In the genomic region with DNA sequence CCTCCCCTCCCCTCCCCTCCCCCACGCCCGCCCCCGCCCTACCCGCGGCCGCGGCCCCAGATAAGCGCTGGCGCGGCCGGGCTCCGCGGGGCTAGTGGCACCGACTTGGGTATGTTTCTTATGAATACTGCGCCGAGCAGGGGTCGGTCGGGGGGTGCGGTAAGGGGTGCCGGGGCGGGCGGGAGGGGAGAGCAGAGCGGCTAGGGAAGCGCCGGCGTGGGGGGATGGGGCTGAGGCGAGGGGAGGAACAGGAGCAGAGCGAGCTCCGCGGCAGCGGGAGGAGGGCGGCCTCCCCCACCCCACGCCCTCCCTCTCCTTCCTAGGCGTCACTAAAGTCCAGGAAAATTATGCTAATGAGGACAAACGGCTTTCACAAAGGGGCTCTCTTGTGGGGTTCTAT, we compare ENCODE assay signal across 9 mouse cellular contexts. TPM values are rescaled to one million over a fixed set of nuclear protein-coding genes. Genes with fewer than 3 reads are reported as not detected.
A peak's percentile ranks its signal among the peaks of the same experiment; 100 is the strongest.
DNase-seq lines count a peak whose midpoint lies in the region; ATAC-seq and TF ChIP-seq lines count a peak whose summit lies in the region.
"Had no signal": no experiment of that assay in that cellular context is flagged by ENCODE, and none has a peak within 500 bp of the region (broad histone marks: within the 10 kb centered on the region; RNA-seq: fewer than 3 reads in every experiment).

No protein-coding gene starts in this region.

- H3K27me3 ChIP-seq in lung, embryonic 14.5 days (ENCODE audit: insufficient read depth, low read length): peaks cover 31% of the 10 kb centered on the region
- H3K27me3 ChIP-seq in hindbrain, embryonic 12.5 days: peaks cover 95% of the 10 kb centered on the region
- peaks cover 65% of the 10 kb centered on the region for H3K27me3 ChIP-seq in limb, embryonic 14.5 days (ENCODE audit: control insufficient read depth, insufficient read depth, low read length)
- H3K27me3 ChIP-seq in stomach, embryonic 14.5 days (ENCODE audit: control insufficient read depth, insufficient read depth, low read length): no peaks in the 10 kb centered on the region
- peaks cover 88% of the 10 kb centered on the region for H3K27me3 ChIP-seq in forebrain, embryonic 16.5 days (replicated peaks; ENCODE audit: control insufficient read depth, insufficient read depth, low read length)

- peak; percentile 47 for ATAC-seq in lung, embryonic 14.5 days (ENCODE audit: insufficient read depth)
- ATAC-seq in hindbrain, embryonic 12.5 days (ENCODE audit: low FRiP score): peak; percentile 47
- no peak for ATAC-seq in limb, embryonic 14.5 days (ENCODE audit: low FRiP score, low read depth)
- ATAC-seq in stomach, embryonic 14.5 days (ENCODE audit: insufficient number of reproducible peaks, insufficient read depth, low FRiP score, low read depth): peak; percentile 30; the same call in 1 of the 2 replicates
- no peak for ATAC-seq in forebrain, embryonic 16.5 days
- ATAC-seq: midbrain, embryonic 13.5 days had no signal

- H3K4me3 ChIP-seq in lung, embryonic 14.5 days (ENCODE audit: low read depth, low read length): peak overlapping the region; percentile 63
- H3K4me3 ChIP-seq in hindbrain, embryonic 12.5 days: peak overlapping the region; percentile 55
- peak overlapping the region; percentile 40 for H3K4me3 ChIP-seq in limb, embryonic 14.5 days (replicated peaks; ENCODE audit: low read length)
- H3K4me3 ChIP-seq in stomach, embryonic 14.5 days (ENCODE audit: low read depth, low read length): peak overlapping the region; percentile 63
- H3K4me3 ChIP-seq in forebrain, embryonic 16.5 days (replicated peaks; ENCODE audit: low read length): no peak overlapping the region
- H3K4me3 ChIP-seq: midbrain, embryonic 13.5 days had no signal

- no peak for TF ChIP-seq CTCF in lung, embryonic 14.5 days (IDR thresholded peaks at IDR 0.05; ENCODE audit: low read depth)

- 0 out of 2 replicates have a peak, but pooled peaks cover 2% of the 10 kb centered on the region for H3K36me3 ChIP-seq in lung, embryonic 14.5 days (ENCODE audit: insufficient read depth)
- H3K36me3 ChIP-seq in hindbrain, embryonic 12.5 days: no peaks in the 10 kb centered on the region
- H3K36me3 ChIP-seq in limb, embryonic 14.5 days (ENCODE audit: control insufficient read depth, insufficient read depth, low read length): peaks cover 10% of the 10 kb centered on the region
- peaks cover 2% of the 10 kb centered on the region for H3K36me3 ChIP-seq in stomach, embryonic 14.5 days (ENCODE audit: control insufficient read depth, insufficient read depth, low read length)
- no peaks in the 10 kb centered on the region for H3K36me3 ChIP-seq in forebrain, embryonic 16.5 days (ENCODE audit: control insufficient read depth, insufficient read depth)
- H3K36me3 ChIP-seq: midbrain, embryonic 13.5 days had no signal

- H3K9ac ChIP-seq in lung, embryonic 14.5 days: peak overlapping the region; percentile 98
- H3K9ac ChIP-seq in hindbrain, embryonic 12.5 days: peak overlapping the region; percentile 89
- peak overlapping the region; percentile 49 for H3K9ac ChIP-seq in limb, embryonic 14.5 days (ENCODE audit: low read depth, low read length, severe bottlenecking)
- H3K9ac ChIP-seq in stomach, embryonic 14.5 days (replicated peaks; ENCODE audit: low read depth, low read length): peak overlapping the region; percentile 79
- H3K9ac ChIP-seq in forebrain, embryonic 16.5 days (replicated peaks; ENCODE audit: low read depth, low read length): no peak overlapping the region
- H3K9ac ChIP-seq: midbrain, embryonic 13.5 days had no signal

- H3K9me3 ChIP-seq in lung, embryonic 14.5 days (ENCODE audit: low read depth, low read length): no peaks in the 10 kb centered on the region
- no peaks in the 10 kb centered on the region for H3K9me3 ChIP-seq in hindbrain, embryonic 12.5 days (replicated peaks)
- no peaks in the 10 kb centered on the region for H3K9me3 ChIP-seq in limb, embryonic 14.5 days (ENCODE audit: control insufficient read depth, low read length)
- no peaks in the 10 kb centered on the region for H3K9me3 ChIP-seq in stomach, embryonic 14.5 days (ENCODE audit: control insufficient read depth, low read depth, low read length)
- no peaks in the 10 kb centered on the region for H3K9me3 ChIP-seq in forebrain, embryonic 16.5 days (ENCODE audit: control insufficient read depth, low read length)
- H3K9me3 ChIP-seq: midbrain, embryonic 13.5 days had no signal

- H3K4me2 ChIP-seq in lung, embryonic 14.5 days: peak overlapping the region; percentile 79
- peak overlapping the region; percentile 88 for H3K4me2 ChIP-seq in hindbrain, embryonic 12.5 days (replicated peaks)
- peak overlapping the region; percentile 68 for H3K4me2 ChIP-seq in limb, embryonic 14.5 days (replicated peaks; ENCODE audit: low read depth, low read length, severe bottlenecking)
- peak overlapping the region; percentile 61 for H3K4me2 ChIP-seq in stomach, embryonic 14.5 days (replicated peaks; ENCODE audit: low read depth, low read length)
- no peak overlapping the region for H3K4me2 ChIP-seq in forebrain, embryonic 16.5 days (ENCODE audit: low read length)
- H3K4me2 ChIP-seq: midbrain, embryonic 13.5 days had no signal

- DNase-seq in lung, embryonic 14.5 days: peak; percentile 81
- no peak for DNase-seq in lung, postnatal 25 days (ENCODE audit: low spot score)
- DNase-seq in limb, embryonic 14.5 days (ENCODE audit: low spot score): no peak
- DNase-seq in layer of hippocampus, postnatal 10 days (ENCODE audit: low spot score in 2 of 2): no peak
- no peak for DNase-seq in gastrocnemius, postnatal 4 days (ENCODE audit: low spot score in 2 of 2)

- peaks cover 3% of the 10 kb centered on the region for H3K4me1 ChIP-seq in lung, embryonic 14.5 days (ENCODE audit: insufficient read depth)
- peaks cover 17% of the 10 kb centered on the region for H3K4me1 ChIP-seq in hindbrain, embryonic 12.5 days
- H3K4me1 ChIP-seq in limb, embryonic 14.5 days (ENCODE audit: control insufficient read depth, insufficient read depth, low read length): peaks cover 40% of the 10 kb centered on the region
- peaks cover 19% of the 10 kb centered on the region for H3K4me1 ChIP-seq in stomach, embryonic 14.5 days (ENCODE audit: control insufficient read depth, insufficient read depth, low read length)
- 0 out of 2 replicates have a peak, but pooled peaks cover 3% of the 10 kb centered on the region for H3K4me1 ChIP-seq in forebrain, embryonic 16.5 days (replicated peaks; ENCODE audit: control insufficient read depth, insufficient read depth, low read length)

- WGBS in lung, embryonic 14.5 days: under 1% methylated on average over 24 of the region's 35 CpGs
- WGBS in hindbrain, embryonic 12.5 days: 4% methylated on average over 10 of the region's 35 CpGs
- 3% methylated on average over 22 of the region's 35 CpGs for WGBS in limb, embryonic 14.5 days
- WGBS in stomach, embryonic 14.5 days: 1% methylated on average over 13 of the region's 35 CpGs
- WGBS in forebrain, embryonic 16.5 days: 2% methylated on average over 25 of the region's 35 CpGs

- H3K27ac ChIP-seq in lung, embryonic 14.5 days (ENCODE audit: low read depth): peak overlapping the region; percentile 98
- H3K27ac ChIP-seq in hindbrain, embryonic 12.5 days: peak overlapping the region; percentile 98
- H3K27ac ChIP-seq in limb, embryonic 14.5 days (replicated peaks; ENCODE audit: low read depth, low read length): peak overlapping the region; percentile 43
- H3K27ac ChIP-seq in stomach, embryonic 14.5 days (ENCODE audit: low read length): peak overlapping the region; percentile 98
- no peak overlapping the region for H3K27ac ChIP-seq in forebrain, embryonic 16.5 days (ENCODE audit: low read length)
- H3K27ac ChIP-seq: midbrain, embryonic 13.5 days had no signal

- TF ChIP-seq POLR2A in limb, embryonic 14.5 days (IDR thresholded peaks at IDR 0.05; ENCODE audit: borderline replicate concordance, extremely low read depth, insufficient read depth, insufficient read length): no peak

RNA-seq across cellular contexts. Expression of gene 5730596B20Rik, which starts 1.4 kb away (rescaled TPM):
- 2.3 and 2.6 TPM in 2 replicates for polyA plus RNA-seq in lung, embryonic 14.5 days (2014; fragmentation: Nextera tagmentation; extraction: Ambion mirVana)
- polyA plus RNA-seq in hindbrain, embryonic 12.5 days (2016; fragmentation: Nextera tagmentation; extraction: Ambion mirVana): 5.6 and 6.9 TPM in 2 replicates
- polyA plus RNA-seq in limb, embryonic 14.5 days (2012; rRNA removed): 0.27 and 0.44 TPM in 2 replicates
- polyA plus RNA-seq in limb, embryonic 14.5 days (2014; fragmentation: Nextera tagmentation; extraction: Ambion mirVana): 0.29 and 0.70 TPM in 2 replicates
- polyA plus RNA-seq in stomach, embryonic 14.5 days (2014; fragmentation: Nextera tagmentation; extraction: Ambion mirVana): 4.4 and 4.7 TPM in 2 replicates
- not detected for total RNA-seq in layer of hippocampus, postnatal 10 days (2021)
- total RNA-seq in gastrocnemius, postnatal 4 days (2021): under 1 TPM; 0.34 to 0.54 TPM
- not detected in 2 replicates for polyA plus RNA-seq in forebrain, embryonic 16.5 days (2015; fragmentation: Nextera tagmentation; extraction: Ambion mirVana)
- polyA plus RNA-seq: midbrain, embryonic 13.5 days had no signal

RNA-seq across cellular contexts. Expression of gene Hoxa2, which starts 11.2 kb away (rescaled TPM):
- 14.4 and 15.2 TPM in 2 replicates for polyA plus RNA-seq in lung, embryonic 14.5 days (2014; fragmentation: Nextera tagmentation; extraction: Ambion mirVana)
- polyA plus RNA-seq in hindbrain, embryonic 12.5 days (2016; fragmentation: Nextera tagmentation; extraction: Ambion mirVana): 52.2 and 70.1 TPM in 2 replicates
- 3.1 and 3.6 TPM in 2 replicates for polyA plus RNA-seq in limb, embryonic 14.5 days (2012; rRNA removed)
- polyA plus RNA-seq in limb, embryonic 14.5 days (2014; fragmentation: Nextera tagmentation; extraction: Ambion mirVana): 0.80 and 1.0 TPM in 2 replicates
- polyA plus RNA-seq in stomach, embryonic 14.5 days (2014; fragmentation: Nextera tagmentation; extraction: Ambion mirVana): 17.4 and 18.5 TPM in 2 replicates
- not detected for total RNA-seq in layer of hippocampus, postnatal 10 days (2021)
- 1 to 10 TPM; 1.1 to 1.5 TPM for total RNA-seq in gastrocnemius, postnatal 4 days (2021)
- polyA plus RNA-seq in forebrain, embryonic 16.5 days (2015; fragmentation: Nextera tagmentation; extraction: Ambion mirVana): not detected in 2 replicates
- polyA plus RNA-seq: midbrain, embryonic 13.5 days had no signal

RNA-seq across cellular contexts. Expression of gene Hoxa4, which starts 15.7 kb away (rescaled TPM):
- 7.0 and 7.7 TPM in 2 replicates for polyA plus RNA-seq in lung, embryonic 14.5 days (2014; fragmentation: Nextera tagmentation; extraction: Ambion mirVana)
- 6.9 and 12.5 TPM in 2 replicates for polyA plus RNA-seq in hindbrain, embryonic 12.5 days (2016; fragmentation: Nextera tagmentation; extraction: Ambion mirVana)
- 2.2 and 2.8 TPM in 2 replicates for polyA plus RNA-seq in limb, embryonic 14.5 days (2012; rRNA removed)
- 0.57 and 1.0 TPM in 2 replicates for polyA plus RNA-seq in limb, embryonic 14.5 days (2014; fragmentation: Nextera tagmentation; extraction: Ambion mirVana)
- polyA plus RNA-seq in stomach, embryonic 14.5 days (2014; fragmentation: Nextera tagmentation; extraction: Ambion mirVana): 6.7 and 6.8 TPM in 2 replicates
- not detected for total RNA-seq in layer of hippocampus, postnatal 10 days (2021)
- total RNA-seq in gastrocnemius, postnatal 4 days (2021): 10 to 100 TPM in 1 of 2 experiments, 1 to 10 TPM in 1; 9.2 to 11.8 TPM
- polyA plus RNA-seq in forebrain, embryonic 16.5 days (2015; fragmentation: Nextera tagmentation; extraction: Ambion mirVana): not detected in 2 replicates
- polyA plus RNA-seq: midbrain, embryonic 13.5 days had no signal

RNA-seq across cellular contexts. Expression of gene Hoxa1, which starts 17.7 kb away (rescaled TPM):
- polyA plus RNA-seq in lung, embryonic 14.5 days (2014; fragmentation: Nextera tagmentation; extraction: Ambion mirVana): 1.8 and 1.9 TPM in 2 replicates
- polyA plus RNA-seq in hindbrain, embryonic 12.5 days (2016; fragmentation: Nextera tagmentation; extraction: Ambion mirVana): 2.1 and 3.2 TPM in 2 replicates
- polyA plus RNA-seq in limb, embryonic 14.5 days (2012; rRNA removed): 1.4 and 1.6 TPM in 2 replicates
- 1.4 and 1.7 TPM in 2 replicates for polyA plus RNA-seq in limb, embryonic 14.5 days (2014; fragmentation: Nextera tagmentation; extraction: Ambion mirVana)
- polyA plus RNA-seq in stomach, embryonic 14.5 days (2014; fragmentation: Nextera tagmentation; extraction: Ambion mirVana): 2.1 and 3.0 TPM in 2 replicates
- total RNA-seq in layer of hippocampus, postnatal 10 days (2021): not detected
- under 1 TPM; 0.34 to 0.54 TPM for total RNA-seq in gastrocnemius, postnatal 4 days (2021)
- polyA plus RNA-seq in forebrain, embryonic 16.5 days (2015; fragmentation: Nextera tagmentation; extraction: Ambion mirVana): not detected in 2 replicates

RNA-seq across cellular contexts. Expression of gene Hoxa5, which starts 28.5 kb away (rescaled TPM):
- 58.3 and 58.5 TPM in 2 replicates for polyA plus RNA-seq in lung, embryonic 14.5 days (2014; fragmentation: Nextera tagmentation; extraction: Ambion mirVana)
- 53.4 and 82.9 TPM in 2 replicates for polyA plus RNA-seq in hindbrain, embryonic 12.5 days (2016; fragmentation: Nextera tagmentation; extraction: Ambion mirVana)
- polyA plus RNA-seq in limb, embryonic 14.5 days (2012; rRNA removed): 11.0 and 12.3 TPM in 2 replicates
- polyA plus RNA-seq in limb, embryonic 14.5 days (2014; fragmentation: Nextera tagmentation; extraction: Ambion mirVana): 3.4 and 3.8 TPM in 2 replicates
- polyA plus RNA-seq in stomach, embryonic 14.5 days (2014; fragmentation: Nextera tagmentation; extraction: Ambion mirVana): 24.4 and 27.1 TPM in 2 replicates
- total RNA-seq in layer of hippocampus, postnatal 10 days (2021): not detected
- 1 to 10 TPM; 4.4 to 5.1 TPM for total RNA-seq in gastrocnemius, postnatal 4 days (2021)
- not detected in 2 replicates for polyA plus RNA-seq in forebrain, embryonic 16.5 days (2015; fragmentation: Nextera tagmentation; extraction: Ambion mirVana)

Comparison
In these comparisons a context has a peak if more than half of its experiments do, and no peak if none do; other contexts are left out.
1. ATAC-seq: peak in lung, embryonic 14.5 days (single experiment), hindbrain, embryonic 12.5 days (single experiment) and stomach, embryonic 14.5 days (single experiment); none in limb, embryonic 14.5 days (single experiment) and forebrain, embryonic 16.5 days (single experiment).